Mouse (Mus musculus): Measurements from ENCODE around the gene Wnt10b. TPM values are rescaled to one million over a fixed set of nuclear protein-coding genes. Genes with fewer than 3 reads are reported as not detected.

Wnt10b gene
- polyA plus RNA-seq, 1 experiment from 2014 or later, result not detected

GRCm38 (mm10) chr15:98768259-98768658, 9.7 kb downstream of the Wnt10b start:
- H3K36me3 ChIP-seq (ENCODE audit: control insufficient read depth, insufficient read depth, low read length), result no peaks in the 10 kb centered on the region
- no peak overlapping the region for H3K4me2 ChIP-seq (ENCODE audit: low read length)
- no peak overlapping the region for H3K27ac ChIP-seq (ENCODE audit: low read depth, low read length)
- no peaks in the 10 kb centered on the region for H3K9me3 ChIP-seq (replicated peaks; ENCODE audit: control insufficient read depth, low read length)
- 16% methylated on average over 5 of the region's 5 CpGs for WGBS
- H3K4me1 ChIP-seq (ENCODE audit: control insufficient read depth, insufficient read depth, low read length), result peaks cover 5% of the 10 kb centered on the region; the same call in 1 of the 2 replicates
- H3K4me3 ChIP-seq (ENCODE audit: low read depth, low read length), result no peak overlapping the region
- DNase-seq (ENCODE audit: low spot score) (no peak), ATAC-seq (no peak)
- H3K9ac ChIP-seq (ENCODE audit: low read length), result no peak overlapping the region
- H3K27me3 ChIP-seq (replicated peaks; ENCODE audit: control insufficient read depth, insufficient read depth, low read length), result peaks cover 39% of the 10 kb centered on the region

DNA sequence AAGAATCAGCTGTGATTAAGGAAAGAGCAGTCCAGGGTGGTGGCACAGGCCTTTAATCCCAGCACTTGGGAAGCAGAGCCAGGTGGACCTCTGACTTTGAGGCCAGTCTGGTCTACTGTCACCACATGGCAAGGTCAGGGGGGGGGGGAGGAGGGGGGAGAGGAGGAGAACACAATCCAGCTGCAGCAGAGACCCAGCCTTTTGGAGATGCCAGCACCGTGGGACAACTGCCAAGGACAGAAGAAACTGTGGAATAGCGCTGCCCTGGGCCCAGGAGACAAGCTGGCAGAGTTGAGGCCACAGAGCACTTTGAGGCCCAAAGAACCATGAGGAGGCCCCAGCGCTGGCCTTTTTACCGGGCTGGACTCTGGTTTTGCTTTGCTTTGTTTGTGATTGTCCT, 12.0 kb downstream of the Wnt10b start:
- peaks cover 10% of the 10 kb centered on the region for H3K4me1 ChIP-seq (ENCODE audit: control insufficient read depth, insufficient read depth, low read length)
- no peak overlapping the region for H3K9ac ChIP-seq (ENCODE audit: low read length)
- H3K27me3 ChIP-seq (replicated peaks; ENCODE audit: control insufficient read depth, insufficient read depth, low read length), result peaks cover 15% of the 10 kb centered on the region
- no peak overlapping the region for H3K4me3 ChIP-seq (ENCODE audit: low read depth, low read length)
- H3K27ac ChIP-seq (ENCODE audit: low read depth, low read length), result no peak overlapping the region
- ATAC-seq (no peak), DNase-seq (ENCODE audit: low spot score) (no peak)
- no peaks in the 10 kb centered on the region for H3K9me3 ChIP-seq (replicated peaks; ENCODE audit: control insufficient read depth, low read length)
- H3K36me3 ChIP-seq (ENCODE audit: control insufficient read depth, insufficient read depth, low read length), result 0 out of 2 replicates have a peak, but pooled peaks cover 1% of the 10 kb centered on the region
- no peak overlapping the region for H3K4me2 ChIP-seq (ENCODE audit: low read length)
- WGBS, result 68% methylated on average over 4 of the region's 4 CpGs

GRCm38 (mm10) chr15:98762670-98763529, 15.1 kb downstream of the Wnt10b start, which contains the start of gene Arf3:
Gene Arf3 (minus strand): TSS chr15:98763214.
- peak within 1 kb of the TSS; percentile 96 for H3K9ac ChIP-seq (ENCODE audit: low read length)
- peaks cover 3% of the 10 kb centered on the region; the same call in 1 of the 2 replicates for H3K27me3 ChIP-seq (replicated peaks; ENCODE audit: control insufficient read depth, insufficient read depth, low read length)
- H3K4me2 ChIP-seq (ENCODE audit: low read length), result peak within 1 kb of the TSS; percentile 80
- ATAC-seq, result peak; percentile 97
- peak; percentile 98 for DNase-seq (ENCODE audit: low spot score)
- peak within 1 kb of the TSS; percentile 86 for H3K27ac ChIP-seq (ENCODE audit: low read depth, low read length)
- peak within 1 kb of the TSS; percentile 97 for H3K4me3 ChIP-seq (ENCODE audit: low read depth, low read length)
- H3K36me3 ChIP-seq (ENCODE audit: control insufficient read depth, insufficient read depth, low read length), result peaks cover 28% of the 10 kb centered on the region
- peaks cover 10% of the 10 kb centered on the region for H3K4me1 ChIP-seq (ENCODE audit: control insufficient read depth, insufficient read depth, low read length)
- WGBS, result under 1% methylated on average over 67 of the region's 76 CpGs
- no peaks in the 10 kb centered on the region for H3K9me3 ChIP-seq (replicated peaks; ENCODE audit: control insufficient read depth, low read length)

DNA sequence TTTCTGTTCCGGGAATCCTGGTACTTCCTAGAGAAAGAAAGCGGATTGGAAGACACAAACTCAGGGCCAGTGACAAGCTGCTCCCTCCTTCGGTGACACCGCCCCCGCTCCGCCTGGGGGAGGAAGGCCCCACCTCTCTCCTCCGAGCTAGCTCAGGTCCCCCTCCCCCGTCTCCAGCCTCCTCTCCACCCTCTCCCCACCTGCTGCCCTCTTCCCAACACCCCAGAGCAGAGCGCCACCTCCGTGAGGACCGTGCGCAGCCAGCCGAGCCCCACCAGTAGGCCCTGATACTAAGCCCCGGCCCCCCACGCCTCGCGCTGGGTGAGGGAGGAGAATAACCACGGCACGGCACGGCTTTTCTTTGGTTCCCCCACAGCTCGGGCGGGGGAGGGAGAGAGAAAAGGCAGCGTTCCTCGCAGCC, 15.7 kb downstream of the Wnt10b start:
- Histone ChIP-seq H3K27ac (ENCODE audit: low read depth, low read length) (peak overlapping the region; percentile 86), H3K9me3 (replicated peaks; ENCODE audit: control insufficient read depth, low read length) (no peaks in the 10 kb centered on the region), H3K27me3 (replicated peaks; ENCODE audit: control insufficient read depth, insufficient read depth, low read length) (peaks cover 3% of the 10 kb centered on the region; the same call in 1 of the 2 replicates), H3K9ac (ENCODE audit: low read length) (peak overlapping the region; percentile 96), H3K4me2 (ENCODE audit: low read length) (peak overlapping the region; percentile 80), H3K36me3 (ENCODE audit: control insufficient read depth, insufficient read depth, low read length) (peaks cover 31% of the 10 kb centered on the region), H3K4me1 (ENCODE audit: control insufficient read depth, insufficient read depth, low read length) (peaks cover 10% of the 10 kb centered on the region), H3K4me3 (ENCODE audit: low read depth, low read length) (peak overlapping the region; percentile 97)
- under 1% methylated on average over 24 of the region's 24 CpGs for WGBS
- ATAC-seq (peak; percentile 67), DNase-seq (ENCODE audit: low spot score) (peak; percentile 82)

DNA sequence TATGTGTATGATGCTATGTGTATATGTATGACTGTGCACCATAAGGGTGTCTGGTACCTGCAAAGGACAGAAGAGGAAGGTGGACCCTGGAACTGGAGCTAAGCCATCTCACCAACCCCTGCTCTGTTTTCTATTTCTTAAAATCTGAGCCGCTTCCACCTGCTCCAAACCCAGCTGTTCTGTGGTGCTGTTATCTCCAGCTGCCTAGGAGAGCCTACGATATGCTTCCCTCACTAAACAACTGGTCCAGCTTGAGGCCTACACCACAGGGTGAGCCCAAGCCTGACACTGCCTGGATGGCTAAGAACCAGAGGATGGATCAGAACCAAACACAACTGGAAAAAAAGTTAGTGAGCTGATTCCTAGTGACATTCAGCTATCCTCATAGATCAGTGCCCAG, 23.8 kb downstream of the Wnt10b start:
- Histone ChIP-seq H3K4me3 (ENCODE audit: low read depth, low read length) (no peak overlapping the region), H3K4me1 (ENCODE audit: control insufficient read depth, insufficient read depth, low read length) (no peaks in the 10 kb centered on the region), H3K27me3 (replicated peaks; ENCODE audit: control insufficient read depth, insufficient read depth, low read length) (no peaks in the 10 kb centered on the region), H3K36me3 (ENCODE audit: control insufficient read depth, insufficient read depth, low read length) (peaks cover 15% of the 10 kb centered on the region), H3K27ac (ENCODE audit: low read depth, low read length) (no peak overlapping the region), H3K9me3 (replicated peaks; ENCODE audit: control insufficient read depth, low read length) (no peaks in the 10 kb centered on the region), H3K9ac (ENCODE audit: low read length) (no peak overlapping the region), H3K4me2 (ENCODE audit: low read length) (no peak overlapping the region)
- ATAC-seq, result no peak
- WGBS, result 90% methylated on average over 2 of the region's 2 CpGs
- DNase-seq (ENCODE audit: low spot score), result no peak

DNA sequence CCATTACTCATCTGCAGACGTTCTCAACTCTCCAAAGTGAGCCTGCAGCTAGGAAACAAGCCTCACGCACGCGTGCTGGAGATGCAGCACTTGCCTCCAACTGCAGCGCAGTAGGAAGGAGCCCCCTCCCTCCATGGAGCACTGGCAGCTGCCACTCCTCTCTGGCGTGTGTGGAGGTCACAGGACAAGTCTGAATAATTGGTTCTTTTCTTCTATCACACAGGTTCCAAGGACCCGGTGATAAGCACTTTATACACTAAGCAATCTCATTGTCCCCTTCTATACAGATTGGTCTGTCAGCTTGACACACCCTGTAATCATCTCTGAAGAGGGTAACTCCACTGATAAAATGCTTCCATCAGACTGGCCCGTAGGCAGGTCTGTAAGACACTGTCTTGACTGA, 24.9 kb downstream of the Wnt10b start:
- no peak overlapping the region for H3K9ac ChIP-seq (ENCODE audit: low read length)
- ATAC-seq (no peak), DNase-seq (ENCODE audit: low spot score) (no peak)
- no peak overlapping the region for H3K27ac ChIP-seq (ENCODE audit: low read depth, low read length)
- H3K4me3 ChIP-seq (ENCODE audit: low read depth, low read length), result no peak overlapping the region
- WGBS, result 70% methylated on average over 8 of the region's 8 CpGs
- 0 out of 2 replicates have a peak, but pooled peaks cover 6% of the 10 kb centered on the region for H3K36me3 ChIP-seq (ENCODE audit: control insufficient read depth, insufficient read depth, low read length)
- H3K27me3 ChIP-seq (replicated peaks; ENCODE audit: control insufficient read depth, insufficient read depth, low read length), result no peaks in the 10 kb centered on the region
- H3K9me3 ChIP-seq (replicated peaks; ENCODE audit: control insufficient read depth, low read length), result no peaks in the 10 kb centered on the region
- no peaks in the 10 kb centered on the region for H3K4me1 ChIP-seq (ENCODE audit: control insufficient read depth, insufficient read depth, low read length)
- no peak overlapping the region for H3K4me2 ChIP-seq (ENCODE audit: low read length)

DNA sequence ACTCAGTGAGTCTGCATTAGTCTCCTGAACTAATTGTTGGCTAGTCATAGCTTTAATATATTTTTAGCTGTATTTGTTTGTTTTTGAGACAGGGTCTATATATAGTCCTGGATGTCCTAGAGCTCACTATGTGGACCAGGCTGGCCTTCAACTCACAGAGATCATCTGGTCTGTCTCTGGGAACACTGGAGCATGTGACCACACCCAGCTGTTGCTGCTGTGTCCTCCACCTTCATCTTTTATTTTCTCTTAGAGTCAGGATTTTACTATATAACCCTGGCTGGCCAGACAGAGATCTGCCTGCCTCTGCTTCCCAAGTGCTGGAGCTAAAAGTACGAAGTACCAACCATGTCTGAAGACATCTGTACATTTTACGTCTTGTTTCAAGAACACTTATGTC, 28.9 kb downstream of the Wnt10b start:
- peaks cover 9% of the 10 kb centered on the region for H3K36me3 ChIP-seq (ENCODE audit: control insufficient read depth, insufficient read depth, low read length)
- H3K27ac ChIP-seq (ENCODE audit: low read depth, low read length), result no peak overlapping the region
- no peak overlapping the region for H3K9ac ChIP-seq (ENCODE audit: low read length)
- H3K9me3 ChIP-seq (replicated peaks; ENCODE audit: control insufficient read depth, low read length), result no peaks in the 10 kb centered on the region
- H3K4me3 ChIP-seq (ENCODE audit: low read depth, low read length), result no peak overlapping the region
- no peaks in the 10 kb centered on the region for H3K4me1 ChIP-seq (ENCODE audit: control insufficient read depth, insufficient read depth, low read length)
- no peaks in the 10 kb centered on the region for H3K27me3 ChIP-seq (replicated peaks; ENCODE audit: control insufficient read depth, insufficient read depth, low read length)
- ATAC-seq, result no peak
- no peak overlapping the region for H3K4me2 ChIP-seq (ENCODE audit: low read length)
- no peak for DNase-seq (ENCODE audit: low spot score)
- 96% methylated on average over 2 of the region's 2 CpGs for WGBS

GRCm38 (mm10) chr15:98747296-98747695, 30.7 kb downstream of the Wnt10b start:
- Histone ChIP-seq H3K4me1 (ENCODE audit: control insufficient read depth, insufficient read depth, low read length) (no peaks in the 10 kb centered on the region), H3K4me2 (ENCODE audit: low read length) (no peak overlapping the region), H3K9me3 (replicated peaks; ENCODE audit: control insufficient read depth, low read length) (no peaks in the 10 kb centered on the region), H3K4me3 (ENCODE audit: low read depth, low read length) (no peak overlapping the region), H3K9ac (ENCODE audit: low read length) (no peak overlapping the region), H3K27me3 (replicated peaks; ENCODE audit: control insufficient read depth, insufficient read depth, low read length) (no peaks in the 10 kb centered on the region), H3K36me3 (ENCODE audit: control insufficient read depth, insufficient read depth, low read length) (peaks cover 19% of the 10 kb centered on the region), H3K27ac (ENCODE audit: low read depth, low read length) (no peak overlapping the region)
- 92% methylated on average over 6 of the region's 6 CpGs for WGBS
- no peak for ATAC-seq
- DNase-seq (ENCODE audit: low spot score), result no peak

DNA sequence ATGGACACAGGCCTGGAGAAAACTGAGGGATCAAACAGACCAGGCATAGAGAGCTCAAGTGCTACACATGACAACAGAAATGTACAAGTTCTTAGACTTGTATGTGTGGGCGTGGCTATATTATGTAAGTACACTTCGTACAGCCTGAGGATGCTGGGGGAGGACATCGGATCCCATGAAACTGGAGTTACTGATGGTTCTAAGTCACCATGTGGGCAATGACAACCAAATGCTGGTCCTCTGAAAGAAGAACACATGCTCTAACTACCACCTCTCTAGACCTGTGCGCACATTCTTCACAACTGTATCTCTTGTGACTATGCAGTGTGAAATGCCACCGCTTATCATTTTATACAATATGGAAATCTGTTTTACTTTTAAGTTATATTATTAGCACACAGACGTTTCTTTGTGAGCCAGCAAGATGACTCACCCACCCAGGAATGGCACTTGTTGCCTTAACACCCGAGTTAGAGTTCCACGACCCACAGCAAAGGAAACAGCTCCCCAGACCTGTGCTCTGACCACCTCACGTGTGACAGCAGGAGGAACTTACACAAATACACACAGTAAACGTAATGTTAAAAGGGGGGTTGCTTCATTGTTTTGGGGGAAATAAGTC, 31.5 kb downstream of the Wnt10b start:
- no peaks in the 10 kb centered on the region for H3K9me3 ChIP-seq (replicated peaks; ENCODE audit: control insufficient read depth, low read length)
- no peak overlapping the region for H3K9ac ChIP-seq (ENCODE audit: low read length)
- H3K4me2 ChIP-seq (ENCODE audit: low read length), result no peak overlapping the region
- DNase-seq (ENCODE audit: low spot score) (no peak), ATAC-seq (no peak)
- no peak overlapping the region for H3K4me3 ChIP-seq (ENCODE audit: low read depth, low read length)
- no peak overlapping the region for H3K27ac ChIP-seq (ENCODE audit: low read depth, low read length)
- H3K4me1 ChIP-seq (ENCODE audit: control insufficient read depth, insufficient read depth, low read length), result no peaks in the 10 kb centered on the region
- 87% methylated on average over 10 of the region's 10 CpGs for WGBS
- H3K36me3 ChIP-seq (ENCODE audit: control insufficient read depth, insufficient read depth, low read length), result peaks cover 25% of the 10 kb centered on the region
- no peaks in the 10 kb centered on the region for H3K27me3 ChIP-seq (replicated peaks; ENCODE audit: control insufficient read depth, insufficient read depth, low read length)

All from forebrain, embryonic 14.5 days (tissue).